Mouse (Mus musculus) kidney, adult 2 months (tissue): Measurements from ENCODE around the gene Tnfrsf1a.

Experiments used
- CTCF ChIP-seq: fragments of 200-500 bp; conservative IDR thresholded peaks from 2 replicates; pipeline ENCODE4 v1.5.1; 2011; ENCODE audit warnings: low read depth, mild to moderate bottlenecking, control low read depth, low read length, moderate library complexity, mixed read lengths; ENCODE audit not compliant: insufficient read depth, insufficient read length
- POLR2A ChIP-seq: fragments of 200-500 bp; IDR thresholded peaks from one replicate; pipeline ENCODE4 v1.6.1; 2011; ENCODE audit warnings: low read depth, low read length, control low read depth

DNA sequence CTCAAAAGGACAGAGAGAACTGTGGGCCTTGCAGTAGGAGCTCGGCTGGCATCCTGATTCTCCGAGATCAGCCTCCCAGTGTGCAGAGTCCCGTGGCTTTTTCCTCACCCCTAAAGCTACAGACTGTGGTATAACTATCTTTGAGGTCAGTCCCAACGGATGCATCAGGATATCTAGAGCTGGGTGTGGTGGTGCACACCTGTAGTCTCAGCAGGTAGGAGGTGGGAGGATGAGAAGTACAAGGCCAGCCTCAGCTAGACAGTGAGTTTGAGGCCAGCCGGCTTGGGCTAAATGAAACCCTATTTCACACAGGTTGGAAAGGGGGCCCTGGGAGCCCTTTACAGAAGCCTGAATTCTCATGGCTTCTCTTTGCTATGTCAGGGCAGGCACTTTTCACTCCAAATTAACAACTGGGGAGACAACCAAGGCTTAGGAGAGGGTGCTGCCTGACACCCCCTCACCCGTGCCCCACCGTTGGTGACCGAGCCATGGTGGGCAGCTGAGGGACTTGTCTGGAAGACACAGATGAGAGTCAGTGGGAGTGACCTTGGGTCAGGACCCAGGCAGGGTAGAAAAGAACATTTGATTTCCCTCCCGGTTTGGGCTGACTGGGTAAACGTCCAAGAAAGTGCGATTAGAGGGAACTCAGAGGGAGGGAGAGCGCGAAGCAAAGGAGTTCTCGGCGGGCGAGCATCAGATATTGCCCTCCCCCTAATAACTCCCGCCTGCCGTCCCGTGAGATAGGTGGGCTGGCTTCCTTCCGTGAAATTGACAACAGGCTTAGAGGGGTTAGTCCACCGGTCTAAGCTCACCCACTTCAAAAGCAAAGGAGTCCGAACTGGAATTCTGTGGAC lies at the start of gene Tnfrsf1a:
- TF ChIP-seq POLR2A (no peak), CTCF (no peak)
